Comparison of ENCODE assay signal across 35 mouse cellular contexts in genomic region chr13:49760675-49761074, GRCm38 (mm10). TPM values are rescaled to one million over a fixed set of nuclear protein-coding genes. Genes with fewer than 3 reads are reported as not detected.
"Had no signal": no experiment of that assay in that cellular context is flagged by ENCODE, and none has a peak within 500 bp of the region (broad histone marks: within the 10 kb centered on the region; RNA-seq: fewer than 3 reads in every experiment).

No protein-coding gene starts in this region.

- H3K36me3 ChIP-seq: embryonic facial prominence, embryonic 10.5 days; embryonic facial prominence, embryonic 12.5 days; embryonic facial prominence, embryonic 13.5 days; embryonic facial prominence, embryonic 15.5 days; forebrain, embryonic 10.5 days; forebrain, embryonic 12.5 days; forebrain, embryonic 15.5 days had no signal

- H3K27ac ChIP-seq: embryonic facial prominence, embryonic 10.5 days; embryonic facial prominence, embryonic 12.5 days; embryonic facial prominence, embryonic 13.5 days; embryonic facial prominence, embryonic 15.5 days; forebrain, embryonic 10.5 days; forebrain, embryonic 12.5 days; forebrain, embryonic 13.5 days; forebrain, embryonic 15.5 days; gastrocnemius, adult 2 months; heart, adult 2 months had no signal

- H3K4me3 ChIP-seq: embryonic facial prominence, embryonic 10.5 days; embryonic facial prominence, embryonic 12.5 days; embryonic facial prominence, embryonic 13.5 days; embryonic facial prominence, embryonic 15.5 days; erythroblast, embryonic 14.5 days; forebrain, embryonic 10.5 days; forebrain, embryonic 12.5 days; forebrain, embryonic 13.5 days; forebrain, embryonic 15.5 days; gastrocnemius, adult 2 months; heart, adult 2 months had no signal

- H3K9ac ChIP-seq: embryonic facial prominence, embryonic 12.5 days; embryonic facial prominence, embryonic 13.5 days; embryonic facial prominence, embryonic 15.5 days; forebrain, embryonic 12.5 days; forebrain, embryonic 13.5 days; forebrain, embryonic 15.5 days; forebrain, postnatal 0 days had no signal

- H3K4me1 ChIP-seq: embryonic facial prominence, embryonic 10.5 days; embryonic facial prominence, embryonic 12.5 days; embryonic facial prominence, embryonic 15.5 days; forebrain, embryonic 10.5 days; forebrain, embryonic 12.5 days; forebrain, embryonic 13.5 days; forebrain, embryonic 15.5 days had no signal

- H3K27me3 ChIP-seq: embryonic facial prominence, embryonic 12.5 days; embryonic facial prominence, embryonic 13.5 days; embryonic facial prominence, embryonic 15.5 days; forebrain, embryonic 12.5 days; forebrain, embryonic 13.5 days; forebrain, embryonic 15.5 days had no signal

- DNase-seq: cerebellum, adult 9-11 months; cerebellum, postnatal 10 days; cerebellum, postnatal 14 days; cerebellum, postnatal 25 days; cerebellum, postnatal 36 days; embryo, embryonic 11 days; forebrain, postnatal 0 days; gastrocnemius, adult 2 months; gastrocnemius, postnatal 10 days; gastrocnemius, postnatal 14 days; gastrocnemius, postnatal 25 days; gastrocnemius, postnatal 36 days; heart, adult 18-20 months; heart, adult 2 months had no signal

- H3K4me2 ChIP-seq: embryonic facial prominence, embryonic 12.5 days; embryonic facial prominence, embryonic 13.5 days; embryonic facial prominence, embryonic 15.5 days; forebrain, embryonic 12.5 days; forebrain, embryonic 13.5 days; forebrain, embryonic 15.5 days had no signal

- ATAC-seq: forebrain, embryonic 13.5 days; forebrain, embryonic 14.5 days; forebrain, embryonic 15.5 days; forebrain, embryonic 16.5 days; forebrain, postnatal 0 days had no signal

- H3K9me3 ChIP-seq: embryonic facial prominence, embryonic 10.5 days; embryonic facial prominence, embryonic 12.5 days; embryonic facial prominence, embryonic 13.5 days; embryonic facial prominence, embryonic 15.5 days; forebrain, embryonic 10.5 days; forebrain, embryonic 12.5 days; forebrain, embryonic 13.5 days; forebrain, embryonic 15.5 days had no signal

RNA-seq across cellular contexts. Expression of gene Gm30302, which starts 38.1 kb away (rescaled TPM):
- total RNA-seq: common myeloid progenitor, adult 5-6 weeks; forebrain, postnatal 0 days; gastrocnemius, adult 18-20 months; gastrocnemius, adult 2 months; gastrocnemius, adult 8-10 months; gastrocnemius, postnatal 10 days; gastrocnemius, postnatal 14 days; gastrocnemius, postnatal 25 days; gastrocnemius, postnatal 36 days; gastrocnemius, postnatal 4 days; granulocyte monocyte progenitor cell, adult 5-6 weeks had no signal
- polyA plus RNA-seq: cortical plate, adult 2 months; embryonic facial prominence, embryonic 10.5 days; embryonic facial prominence, embryonic 11.5 days; embryonic facial prominence, embryonic 12.5 days; embryonic facial prominence, embryonic 13.5 days; embryonic facial prominence, embryonic 14.5 days; embryonic facial prominence, embryonic 15.5 days; erythroblast, embryonic 14.5 days; forebrain, embryonic 10.5 days; forebrain, embryonic 11.5 days; forebrain, embryonic 12.5 days; forebrain, embryonic 13.5 days; forebrain, embryonic 14.5 days; forebrain, embryonic 15.5 days; forebrain, embryonic 16.5 days; forebrain, postnatal 0 days; frontal cortex, adult 2 months had no signal
